Mouse (Mus musculus) hindlimb bud, embryonic 11.5 days (tissue): Measurements from ENCODE around the gene Hus1.

ENCODE experiments used
- DNase-seq: peaks from one replicate; pipeline ENCODE4 v3.0.0-alpha.2; 2012; ENCODE audit warnings: low read depth, low spot score; ENCODE audit errors: extremely low spot score

Gene Hus1

DNA sequence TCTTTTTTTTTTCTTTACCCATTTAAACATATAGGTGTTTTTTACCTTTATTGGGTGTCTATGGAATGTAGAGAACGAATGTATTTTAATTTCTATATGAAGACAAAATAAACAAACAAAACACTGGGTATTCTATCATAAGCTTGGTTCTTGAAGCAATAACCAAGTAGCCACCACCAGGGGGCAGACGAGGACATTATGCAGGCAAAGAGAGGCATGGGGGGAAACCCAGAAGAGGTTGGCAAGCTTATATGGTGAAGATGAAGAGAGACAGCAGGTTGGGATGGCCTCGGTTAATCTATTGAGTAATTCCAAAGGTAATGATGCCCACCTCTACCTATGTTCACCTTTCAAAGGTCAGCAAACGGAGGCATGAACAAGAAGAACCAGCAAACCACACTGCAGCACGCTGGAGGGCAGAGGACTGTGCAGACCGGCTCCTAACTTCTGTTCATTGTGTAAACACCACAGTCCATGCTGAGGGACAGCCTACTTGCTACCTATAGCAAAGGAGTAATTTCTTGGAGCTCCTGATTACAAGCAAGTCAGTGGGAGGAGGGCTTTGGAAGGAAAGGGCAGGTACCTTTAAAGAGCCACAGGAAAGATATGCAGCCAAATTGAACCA is 27.6 kb downstream of the Hus1 start:
- DNase-seq: peak; percentile 46

DNA sequence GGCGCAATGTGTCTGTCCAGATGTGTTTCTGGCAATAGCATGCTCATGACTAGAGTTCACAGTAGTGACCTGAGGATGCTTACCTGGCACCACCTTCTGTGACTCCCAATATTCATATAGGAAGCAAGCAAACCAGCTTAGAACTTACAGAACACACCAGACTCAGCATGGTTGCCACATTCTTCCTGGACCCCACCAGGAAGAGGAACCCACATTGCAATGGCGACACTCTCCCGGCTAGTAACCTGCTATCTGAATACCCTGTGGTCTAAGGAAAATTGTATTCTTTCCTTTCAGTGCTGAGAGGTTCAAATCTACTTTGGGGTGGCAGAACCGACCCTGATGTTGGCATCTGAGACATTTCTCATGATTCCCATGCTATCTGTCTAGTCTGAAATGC is 32.8 kb downstream of the Hus1 start:
- no peak for DNase-seq

DNA sequence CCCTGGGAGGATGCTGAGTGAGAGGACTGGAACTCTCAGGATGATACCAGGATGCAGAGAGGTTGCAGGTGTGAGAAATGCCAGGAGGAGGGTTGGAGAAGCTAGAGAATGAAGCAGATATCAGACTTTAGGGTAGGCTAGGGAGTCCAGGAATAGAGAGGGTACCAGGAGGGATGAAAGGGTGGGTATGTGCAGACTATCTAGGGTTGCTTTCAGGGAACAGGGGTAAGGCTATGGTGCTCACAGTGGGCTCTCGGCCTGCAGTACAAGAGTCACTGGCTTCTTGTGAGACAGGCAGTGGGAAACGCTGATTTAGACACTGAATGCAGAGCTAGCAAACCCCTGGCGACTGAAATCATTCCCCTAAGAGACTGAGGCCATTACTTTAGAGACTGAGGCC is 37.8 kb downstream of the Hus1 start, which contains the start of gene Pkd1l1:
Gene Pkd1l1 (minus strand): TSS at position 101 of the 400 bp plus-strand sequence.
- no peak for DNase-seq

- no peak for DNase-seq
These were observed 38.9 kb downstream of the Hus1 start for GRCm38 (mm10) chr11:8972093-8972492.

DNA sequence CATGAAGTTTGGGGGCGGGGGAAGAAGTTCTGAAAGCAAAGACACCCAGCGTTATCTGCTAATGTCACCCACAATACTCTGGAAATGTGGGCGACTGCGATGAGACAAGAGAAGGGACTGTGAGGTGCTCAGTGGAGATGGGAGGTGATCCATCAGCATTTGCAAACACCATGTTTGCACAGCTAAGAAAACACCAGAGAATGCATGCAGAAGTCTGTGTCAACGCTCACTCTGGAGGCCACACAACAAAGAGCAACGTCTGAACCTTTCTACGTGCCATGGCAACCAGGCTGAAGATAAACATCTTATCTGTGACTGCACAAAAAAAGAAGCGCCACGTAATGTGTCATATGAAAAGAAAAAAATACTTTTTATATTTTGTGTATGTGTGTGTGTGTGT is 40.5 kb downstream of the Hus1 start:
- DNase-seq: no peak

GRCm38 (mm10) chr11:8968094-8968493 is 42.9 kb downstream of the Hus1 start:
- DNase-seq: no peak

GRCm38 (mm10) chr11:8958572-8958971 is 52.4 kb downstream of the Hus1 start:
- DNase-seq: no peak

GRCm38 (mm10) chr11:8958108-8958507 is 52.9 kb downstream of the Hus1 start:
- DNase-seq: no peak

GRCm38 (mm10) chr11:8957023-8957422 is 54.0 kb downstream of the Hus1 start:
- no peak for DNase-seq

DNA sequence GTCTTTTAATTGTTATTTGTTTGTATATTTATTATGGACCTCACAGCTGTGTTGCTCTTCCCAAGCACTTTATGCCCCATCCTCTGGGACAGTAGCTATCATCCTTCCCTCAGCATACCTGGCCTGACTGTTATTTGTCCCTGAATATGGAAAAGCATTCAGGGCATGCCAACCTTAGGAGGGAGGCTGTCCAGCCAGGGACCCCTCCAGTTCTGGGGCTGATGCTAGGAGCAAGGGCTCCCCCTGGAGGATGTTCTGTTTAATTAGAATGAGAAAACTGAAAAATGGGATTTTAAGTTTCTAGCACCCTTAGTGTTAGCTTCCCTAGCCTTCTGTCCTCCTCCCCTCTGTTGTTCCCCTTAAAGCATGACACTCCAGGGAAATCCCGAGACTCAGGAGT is 55.3 kb downstream of the Hus1 start:
- DNase-seq: peak; percentile 33

- no peak for DNase-seq
These were observed 61.1 kb downstream of the Hus1 start for GRCm38 (mm10) chr11:8949765-8950430.

- DNase-seq: no peak
These were observed 62.1 kb downstream of the Hus1 start for GRCm38 (mm10) chr11:8948871-8949270.

GRCm38 (mm10) chr11:8944114-8944513 is 66.9 kb downstream of the Hus1 start:
- DNase-seq: no peak
